Mouse (Mus musculus): ENCODE results near the gene Flnb. TPM values are rescaled to one million over a fixed set of nuclear protein-coding genes. Genes with fewer than 3 reads are reported as not detected.

Gene Flnb
- polyA plus RNA-seq, 1 experiment from 2014 or later: 9.2 TPM

GRCm38 (mm10) chr14:7932151-7932550 lies 114.4 kb downstream of the Flnb start:
- Histone ChIP-seq H3K4me3 (ENCODE audit: low read length) (no peak overlapping the region), H3K27ac (ENCODE audit: low read length) (no peak overlapping the region), H3K9me3 (replicated peaks; ENCODE audit: control insufficient read depth, low read length) (no peaks in the 10 kb centered on the region), H3K27me3 (ENCODE audit: control insufficient read depth, insufficient read depth, low read length) (no peaks in the 10 kb centered on the region), H3K36me3 (ENCODE audit: control insufficient read depth, insufficient read depth) (peaks cover 33% of the 10 kb centered on the region), H3K4me1 (ENCODE audit: control insufficient read depth, insufficient read depth, low read length) (no peaks in the 10 kb centered on the region), H3K4me2 (ENCODE audit: low read depth, low read length) (no peak overlapping the region), H3K9ac (ENCODE audit: low read length) (no peak overlapping the region)
- 91% methylated on average over 4 of the region's 4 CpGs for WGBS
- no peak for ATAC-seq (replicated peaks; ENCODE audit: extremely low read depth, insufficient read depth, low FRiP score)

GRCm38 (mm10) chr14:7934166-7934565 lies 116.4 kb downstream of the Flnb start:
- Histone ChIP-seq H3K4me1 (ENCODE audit: control insufficient read depth, insufficient read depth, low read length) (no peaks in the 10 kb centered on the region), H3K36me3 (ENCODE audit: control insufficient read depth, insufficient read depth) (peaks cover 25% of the 10 kb centered on the region), H3K27ac (ENCODE audit: low read length) (no peak overlapping the region), H3K4me2 (ENCODE audit: low read depth, low read length) (no peak overlapping the region), H3K9ac (ENCODE audit: low read length) (no peak overlapping the region), H3K27me3 (ENCODE audit: control insufficient read depth, insufficient read depth, low read length) (no peaks in the 10 kb centered on the region), H3K4me3 (ENCODE audit: low read length) (no peak overlapping the region), H3K9me3 (replicated peaks; ENCODE audit: control insufficient read depth, low read length) (no peaks in the 10 kb centered on the region)
- ATAC-seq (replicated peaks; ENCODE audit: extremely low read depth, insufficient read depth, low FRiP score): no peak
- WGBS: 89% methylated on average over 7 of the region's 7 CpGs

GRCm38 (mm10) chr14:7937052-7937630 lies 119.4 kb downstream of the Flnb start:
- Histone ChIP-seq H3K4me3 (ENCODE audit: low read length) (no peak overlapping the region), H3K27me3 (ENCODE audit: control insufficient read depth, insufficient read depth, low read length) (no peaks in the 10 kb centered on the region), H3K27ac (ENCODE audit: low read length) (no peak overlapping the region), H3K9ac (ENCODE audit: low read length) (no peak overlapping the region), H3K4me2 (ENCODE audit: low read depth, low read length) (peak overlapping the region; percentile 38; the same call in 1 of the 2 replicates), H3K36me3 (ENCODE audit: control insufficient read depth, insufficient read depth) (peaks cover 13% of the 10 kb centered on the region), H3K4me1 (ENCODE audit: control insufficient read depth, insufficient read depth, low read length) (peaks cover 9% of the 10 kb centered on the region), H3K9me3 (replicated peaks; ENCODE audit: control insufficient read depth, low read length) (no peaks in the 10 kb centered on the region)
- WGBS: 29% methylated on average over 17 of the region's 17 CpGs
- ATAC-seq (replicated peaks; ENCODE audit: extremely low read depth, insufficient read depth, low FRiP score): no peak; the same call in 1 of the 2 replicates

GRCm38 (mm10) chr14:7938809-7939784 lies 121.3 kb downstream of the Flnb start:
- no peak overlapping the region for H3K9ac ChIP-seq (ENCODE audit: low read length)
- peaks cover 13% of the 10 kb centered on the region for H3K36me3 ChIP-seq (ENCODE audit: control insufficient read depth, insufficient read depth)
- H3K4me1 ChIP-seq (ENCODE audit: control insufficient read depth, insufficient read depth, low read length): peaks cover 20% of the 10 kb centered on the region
- H3K4me3 ChIP-seq (ENCODE audit: low read length): no peak overlapping the region
- H3K27ac ChIP-seq (ENCODE audit: low read length): no peak overlapping the region
- no peak for ATAC-seq (replicated peaks; ENCODE audit: extremely low read depth, insufficient read depth, low FRiP score)
- no peaks in the 10 kb centered on the region for H3K27me3 ChIP-seq (ENCODE audit: control insufficient read depth, insufficient read depth, low read length)
- H3K4me2 ChIP-seq (ENCODE audit: low read depth, low read length): no peak overlapping the region
- 87% methylated on average over 19 of the region's 19 CpGs for WGBS
- H3K9me3 ChIP-seq (replicated peaks; ENCODE audit: control insufficient read depth, low read length): no peaks in the 10 kb centered on the region

- H3K27ac ChIP-seq (ENCODE audit: low read length): peak overlapping the region; percentile 53
- no peak overlapping the region for H3K4me3 ChIP-seq (ENCODE audit: low read length)
- ATAC-seq (replicated peaks; ENCODE audit: extremely low read depth, insufficient read depth, low FRiP score): no peak
- H3K27me3 ChIP-seq (ENCODE audit: control insufficient read depth, insufficient read depth, low read length): no peaks in the 10 kb centered on the region
- H3K36me3 ChIP-seq (ENCODE audit: control insufficient read depth, insufficient read depth): peaks cover 9% of the 10 kb centered on the region
- no peak overlapping the region for H3K4me2 ChIP-seq (ENCODE audit: low read depth, low read length)
- peak overlapping the region; percentile 22; the same call in 1 of the 2 replicates for H3K9ac ChIP-seq (ENCODE audit: low read length)
- H3K9me3 ChIP-seq (replicated peaks; ENCODE audit: control insufficient read depth, low read length): no peaks in the 10 kb centered on the region
- WGBS: 34% methylated on average over 5 of the region's 5 CpGs
- H3K4me1 ChIP-seq (ENCODE audit: control insufficient read depth, insufficient read depth, low read length): peaks cover 27% of the 10 kb centered on the region
Measured at GRCm38 (mm10) chr14:7941413-7941812, 123.7 kb downstream of the Flnb start.

- H3K4me2 ChIP-seq (ENCODE audit: low read depth, low read length): no peak overlapping the region
- H3K27ac ChIP-seq (ENCODE audit: low read length): peak overlapping the region; percentile 8; the same call in 1 of the 2 replicates
- H3K9ac ChIP-seq (ENCODE audit: low read length): no peak overlapping the region
- H3K9me3 ChIP-seq (replicated peaks; ENCODE audit: control insufficient read depth, low read length): no peaks in the 10 kb centered on the region
- H3K27me3 ChIP-seq (ENCODE audit: control insufficient read depth, insufficient read depth, low read length): no peaks in the 10 kb centered on the region
- H3K4me1 ChIP-seq (ENCODE audit: control insufficient read depth, insufficient read depth, low read length): peaks cover 27% of the 10 kb centered on the region
- H3K4me3 ChIP-seq (ENCODE audit: low read length): no peak overlapping the region
- 63% methylated on average over 7 of the region's 7 CpGs for WGBS
- peak; percentile 34; the same call in 1 of the 2 replicates for ATAC-seq (replicated peaks; ENCODE audit: extremely low read depth, insufficient read depth, low FRiP score)
- peaks cover 9% of the 10 kb centered on the region; the same call in 1 of the 2 replicates for H3K36me3 ChIP-seq (ENCODE audit: control insufficient read depth, insufficient read depth)
Measured at GRCm38 (mm10) chr14:7943101-7943800, 125.5 kb downstream of the Flnb start.

GRCm38 (mm10) chr14:7943801-7944135 lies 126.0 kb downstream of the Flnb start:
- Histone ChIP-seq H3K36me3 (ENCODE audit: control insufficient read depth, insufficient read depth) (peaks cover 10% of the 10 kb centered on the region; the same call in 1 of the 2 replicates), H3K4me1 (ENCODE audit: control insufficient read depth, insufficient read depth, low read length) (peaks cover 27% of the 10 kb centered on the region), H3K27ac (ENCODE audit: low read length) (peak overlapping the region; percentile 8; the same call in 1 of the 2 replicates), H3K9me3 (replicated peaks; ENCODE audit: control insufficient read depth, low read length) (no peaks in the 10 kb centered on the region), H3K4me2 (ENCODE audit: low read depth, low read length) (no peak overlapping the region), H3K27me3 (ENCODE audit: control insufficient read depth, insufficient read depth, low read length) (no peaks in the 10 kb centered on the region), H3K4me3 (ENCODE audit: low read length) (no peak overlapping the region), H3K9ac (ENCODE audit: low read length) (no peak overlapping the region)
- WGBS: 54% methylated on average over 3 of the region's 3 CpGs
- ATAC-seq (replicated peaks; ENCODE audit: extremely low read depth, insufficient read depth, low FRiP score): no peak

- no peak overlapping the region for H3K27ac ChIP-seq (ENCODE audit: low read length)
- 47% methylated on average over 8 of the region's 8 CpGs for WGBS
- no peak overlapping the region for H3K4me3 ChIP-seq (ENCODE audit: low read length)
- ATAC-seq (replicated peaks; ENCODE audit: extremely low read depth, insufficient read depth, low FRiP score): no peak
- H3K4me2 ChIP-seq (ENCODE audit: low read depth, low read length): no peak overlapping the region
- H3K4me1 ChIP-seq (ENCODE audit: control insufficient read depth, insufficient read depth, low read length): peaks cover 27% of the 10 kb centered on the region
- H3K9ac ChIP-seq (ENCODE audit: low read length): no peak overlapping the region
- no peaks in the 10 kb centered on the region for H3K27me3 ChIP-seq (ENCODE audit: control insufficient read depth, insufficient read depth, low read length)
- no peaks in the 10 kb centered on the region for H3K9me3 ChIP-seq (replicated peaks; ENCODE audit: control insufficient read depth, low read length)
- peaks cover 12% of the 10 kb centered on the region; the same call in 1 of the 2 replicates for H3K36me3 ChIP-seq (ENCODE audit: control insufficient read depth, insufficient read depth)
Measured at GRCm38 (mm10) chr14:7944349-7945039, 126.7 kb downstream of the Flnb start.

Data from heart, embryonic 16.5 days (tissue).